Mouse (Mus musculus) lung, postnatal 36 days (tissue): ENCODE measurements around the gene Kif1c.
"Not testable (repeated sequence)": the region's sequence is repeated elsewhere in the genome, so short reads cannot be mapped to it uniquely, and the experiment has no call there.

Experiments
- DNase-seq: peaks from one replicate; pipeline ENCODE4 v3.0.0; 2022; ENCODE audit warnings: mixed read lengths

Gene Kif1c

GRCm38 (mm10) chr11:70747876-70748545 lies 47.7 kb downstream of the Kif1c start:
- no peak for DNase-seq

GRCm38 (mm10) chr11:70752337-70753017 lies 52.1 kb downstream of the Kif1c start:
- DNase-seq, result no peak

GRCm38 (mm10) chr11:70753146-70753545 lies 52.8 kb downstream of the Kif1c start:
- DNase-seq, result no peak

DNA sequence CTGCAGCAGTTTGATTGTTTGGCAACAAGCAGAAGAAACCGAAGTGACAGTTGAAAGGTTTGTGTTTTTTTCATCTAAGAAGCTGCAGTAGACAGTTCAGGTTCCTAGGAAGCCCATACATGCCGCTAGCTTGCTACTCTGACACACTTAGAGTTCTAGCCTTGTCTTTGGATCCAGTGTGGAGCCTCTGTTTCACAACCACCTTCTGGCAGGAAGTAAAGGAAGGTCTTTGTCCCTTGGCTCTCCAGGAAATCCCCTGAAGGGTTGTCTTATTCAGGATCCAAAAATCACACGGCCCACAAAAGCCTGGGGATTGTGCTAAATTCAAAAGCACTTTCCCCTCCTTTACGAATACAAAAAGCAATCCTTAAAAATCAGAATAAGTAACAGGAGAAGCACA lies 54.1 kb downstream of the Kif1c start:
- DNase-seq, result no peak

DNA sequence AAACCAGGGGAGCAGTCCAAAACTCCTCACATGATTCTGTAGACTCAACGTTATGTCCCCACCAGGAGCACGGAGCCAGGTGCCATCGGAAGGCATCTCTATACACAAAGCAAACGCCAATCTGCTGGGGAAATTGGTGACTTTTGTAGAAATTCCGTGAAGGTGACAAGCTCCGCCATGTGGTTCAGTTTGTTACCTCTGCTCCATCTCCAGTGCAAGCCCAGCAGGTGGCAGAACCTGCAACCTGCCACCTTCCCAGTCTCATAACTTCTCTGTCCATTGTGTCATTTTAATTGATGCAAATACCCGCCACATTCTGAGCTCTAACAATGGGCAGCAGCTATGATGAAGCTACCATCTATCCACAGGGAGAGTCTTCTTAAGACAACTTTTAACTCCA lies 54.6 kb downstream of the Kif1c start:
- DNase-seq, result no peak

- peak; percentile 91 for DNase-seq
Measured at GRCm38 (mm10) chr11:70755645-70756044, 55.3 kb downstream of the Kif1c start.

- DNase-seq, result not testable (repeated sequence)
Measured at GRCm38 (mm10) chr11:70760446-70760845, 60.1 kb downstream of the Kif1c start.

DNA sequence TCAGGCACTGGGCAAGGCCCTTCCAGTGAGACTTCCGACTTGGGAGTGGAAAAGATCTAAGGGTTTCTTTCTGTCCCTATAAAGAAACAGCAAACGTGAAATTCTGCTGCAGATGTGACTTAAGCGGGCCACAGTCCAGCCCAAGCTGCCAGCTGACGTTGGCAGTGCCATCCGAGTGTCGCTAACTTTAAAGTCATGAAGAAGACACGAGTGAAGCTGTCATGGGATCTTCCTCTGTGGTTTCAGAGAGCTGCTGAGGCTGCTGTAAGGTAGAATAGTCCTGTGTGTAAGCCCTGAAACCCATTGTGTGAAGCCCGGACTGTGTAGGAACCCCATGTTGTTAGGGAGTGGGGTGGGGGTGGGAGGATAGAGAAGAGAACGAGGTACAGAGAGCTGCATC lies 62.3 kb downstream of the Kif1c start:
- no peak for DNase-seq

- DNase-seq, result no peak
Measured at GRCm38 (mm10) chr11:70763582-70763935, 63.2 kb downstream of the Kif1c start.

GRCm38 (mm10) chr11:70763936-70764808 lies 63.8 kb downstream of the Kif1c start, which contains the start of gene Zfp3:
TSS of gene Zfp3 (plus strand) at chr11:70764209.
- peak; percentile 82 for DNase-seq

GRCm38 (mm10) chr11:70765776-70766445 lies 65.6 kb downstream of the Kif1c start:
- DNase-seq, result no peak

GRCm38 (mm10) chr11:70770804-70771203 lies 70.5 kb downstream of the Kif1c start:
- no peak for DNase-seq

GRCm38 (mm10) chr11:70776830-70777571 lies 76.7 kb downstream of the Kif1c start:
- DNase-seq, result peak; percentile 78

GRCm38 (mm10) chr11:70777634-70778033 lies 77.3 kb downstream of the Kif1c start:
- DNase-seq, result no peak

GRCm38 (mm10) chr11:70778058-70778457 lies 77.7 kb downstream of the Kif1c start:
- peak; percentile 53 for DNase-seq
